Mouse (Mus musculus) liver, adult 2 months (tissue): ENCODE data around the gene Ddi2. TPM values are rescaled to one million over a fixed set of nuclear protein-coding genes. Genes with fewer than 3 reads are reported as not detected.

Experiments used
- DNase-seq: peaks from one replicate; pipeline ENCODE4 v3.0.0-alpha.2; 2011; ENCODE audit warnings: low read depth, low spot score; ENCODE audit errors: extremely low read depth
- H3K27ac ChIP-seq: fragments of 200-500 bp; replicated peaks from 2 replicates; pipeline ENCODE4 v1.5.1; 2012; ENCODE audit warnings: low read depth, mild to moderate bottlenecking, control low read depth, inconsistent platforms, low read length; ENCODE audit not compliant: insufficient read depth
- H3K27me3 ChIP-seq: fragments of 200-500 bp; 2 replicates; pipeline ENCODE4 v1.6.1; 2012; ENCODE audit warnings: mild to moderate bottlenecking, moderate library complexity, low read length, inconsistent platforms; ENCODE audit not compliant: control insufficient read depth, insufficient read depth
- H3K36me3 ChIP-seq: fragments of 200-500 bp; 2 replicates; pipeline ENCODE4 v1.6.1; 2012; ENCODE audit warnings: low read length, inconsistent platforms; ENCODE audit not compliant: control insufficient read depth, insufficient read depth
- H3K4me1 ChIP-seq: fragments of 200-500 bp; 2 replicates; pipeline ENCODE4 v1.6.1; 2011; ENCODE audit warnings: low read length; ENCODE audit not compliant: control insufficient read depth, insufficient read depth
- H3K4me3 ChIP-seq: fragments of 200-500 bp; 2 replicates; pipeline ENCODE4 v1.5.1; 2011; ENCODE audit warnings: low read depth, mild to moderate bottlenecking, control low read depth, low read length, moderate library complexity; ENCODE audit not compliant: insufficient read depth
- H3K79me2 ChIP-seq: fragments of 200-500 bp; 2 replicates; pipeline ENCODE4 v1.6.1; 2012; ENCODE audit warnings: inconsistent platforms, mild to moderate bottlenecking, low read length, moderate library complexity; ENCODE audit not compliant: control insufficient read depth, insufficient read depth
- H3K9ac ChIP-seq: fragments of 200-500 bp; 2 replicates; pipeline ENCODE4 v1.6.1; 2012; ENCODE audit warnings: low read depth, mild to moderate bottlenecking, control low read depth, inconsistent platforms, low read length
- CTCF ChIP-seq: fragments of 200-500 bp; IDR thresholded peaks from 2 replicates; pipeline ENCODE4 v1.5.1; 2011; ENCODE audit warnings: low read depth, low read length, control low read depth
- POLR2A ChIP-seq: fragments of 200-500 bp; IDR thresholded peaks from 2 replicates; pipeline ENCODE4 v1.6.1; 2011; ENCODE audit warnings: low read length, control low read depth; ENCODE audit not compliant: insufficient read depth; ENCODE audit errors: extremely low read depth
- WGBS: fragments of 180-500 bp; shearing (Covaris S2); methylation state at CpG from one replicate; pipeline ENCODE4 v1.1.7; 2018; 5-methylcytosine and 5-hydroxymethylcytosine counted together
- polyA plus RNA-seq: library from polyadenylated mRNA; depleted of rRNA; stranded (reverse); fragments of >200 nt; gene quantifications from 2 replicates; pipeline ENCODE4 v1.2.3, GENCODE M21; 2012
- total RNA-seq: library from RNA; depleted of rRNA; stranded (reverse); fragments of >200 nt; gene quantifications from 2 replicates; pipeline ENCODE4 v1.2.3, GENCODE M21; 2014

Gene Ddi2
- total and polyA plus RNA-seq, 2 experiments, result 51.2 to 59.2 TPM

DNA sequence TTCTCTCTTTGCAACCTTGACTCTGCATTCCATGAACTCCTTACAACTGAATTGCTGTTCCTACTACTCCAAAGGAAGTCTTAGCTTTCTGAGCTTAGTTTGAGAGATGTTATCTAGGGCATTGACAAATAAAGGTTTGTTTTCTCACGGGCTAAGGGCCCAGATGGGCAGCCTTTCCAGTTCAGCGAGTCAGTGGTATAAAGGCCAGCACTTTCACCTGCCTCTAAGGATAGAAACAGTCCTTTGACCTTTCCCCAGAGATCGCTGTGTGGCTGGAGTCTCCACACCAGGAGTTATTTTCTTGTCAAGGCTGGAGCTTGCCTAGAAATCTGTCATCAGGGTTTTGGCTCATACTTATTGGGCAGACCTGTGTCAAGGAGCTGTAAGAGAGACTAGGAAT lies 2.5 kb upstream of the Ddi2 start:
- Histone ChIP-seq H3K9ac (peak overlapping the region; percentile 59), H3K79me2 (peaks cover 17% of the 10 kb centered on the region), H3K27ac (peak overlapping the region; percentile 90), H3K27me3 (no peaks in the 10 kb centered on the region), H3K4me3 (no peak overlapping the region), H3K36me3 (peaks cover 6% of the 10 kb centered on the region; the same call in 1 of the 2 replicates), H3K4me1 (peaks cover 40% of the 10 kb centered on the region)
- no peak for TF ChIP-seq POLR2A
- no peak for TF ChIP-seq CTCF
- peak; percentile 96 for DNase-seq
- WGBS, result 21% methylated on average over 3 of the region's 3 CpGs

DNA sequence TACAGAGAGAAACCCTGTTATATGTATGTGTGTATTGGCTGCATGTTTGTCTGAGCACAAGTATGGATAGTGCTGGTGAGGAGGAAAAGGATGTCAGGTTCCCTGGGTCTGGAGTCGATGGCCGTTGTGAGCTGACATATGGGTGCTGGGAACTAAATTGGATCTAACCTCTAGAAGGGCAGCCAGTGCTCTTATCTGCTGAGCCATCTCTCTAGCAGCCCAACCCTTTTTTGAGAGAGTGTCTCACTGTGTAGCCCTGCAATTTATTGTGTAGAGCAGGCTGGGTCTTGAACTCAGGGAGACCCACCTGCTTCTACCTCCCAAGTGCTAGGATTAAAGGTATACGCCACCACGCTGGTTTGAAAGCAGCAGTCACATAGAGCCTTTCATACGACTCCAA lies 2.1 kb upstream of the Ddi2 start:
- Histone ChIP-seq H3K4me1 (peaks cover 37% of the 10 kb centered on the region), H3K4me3 (no peak overlapping the region), H3K9ac (peak overlapping the region; percentile 59), H3K79me2 (peaks cover 22% of the 10 kb centered on the region), H3K27ac (peak overlapping the region; percentile 89), H3K27me3 (no peaks in the 10 kb centered on the region), H3K36me3 (peaks cover 11% of the 10 kb centered on the region)
- DNase-seq, result no peak
- 32% methylated on average over 5 of the region's 5 CpGs for WGBS
- TF ChIP-seq POLR2A, result no peak

DNA sequence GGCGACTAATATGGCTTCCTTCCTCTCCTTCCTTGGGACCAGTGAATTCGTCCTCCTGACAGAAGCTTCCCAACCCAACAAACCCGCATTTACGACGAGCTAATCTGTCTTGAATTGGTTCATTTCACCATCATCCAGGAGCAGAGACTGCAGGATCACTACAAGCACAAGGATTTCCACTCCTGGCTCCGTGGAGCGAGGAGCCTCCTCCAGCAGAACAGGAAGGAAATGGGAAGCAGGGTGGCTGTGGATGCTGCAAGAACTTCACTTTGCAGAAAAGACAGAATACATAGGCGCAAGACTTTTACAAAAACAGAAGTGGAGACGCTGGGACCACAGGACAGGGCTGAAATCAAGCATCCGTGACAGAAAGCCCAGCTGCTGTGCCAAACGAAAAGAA lies 1.4 kb upstream of the Ddi2 start:
- Histone ChIP-seq H3K36me3 (peaks cover 15% of the 10 kb centered on the region), H3K79me2 (peaks cover 29% of the 10 kb centered on the region), H3K4me3 (no peak overlapping the region), H3K27ac (peak overlapping the region; percentile 89; the same call in 1 of the 2 replicates), H3K27me3 (no peaks in the 10 kb centered on the region), H3K9ac (no peak overlapping the region), H3K4me1 (peaks cover 38% of the 10 kb centered on the region)
- no peak for DNase-seq
- WGBS, result 64% methylated on average over 11 of the region's 11 CpGs
- no peak for TF ChIP-seq POLR2A
- no peak for TF ChIP-seq CTCF

DNA sequence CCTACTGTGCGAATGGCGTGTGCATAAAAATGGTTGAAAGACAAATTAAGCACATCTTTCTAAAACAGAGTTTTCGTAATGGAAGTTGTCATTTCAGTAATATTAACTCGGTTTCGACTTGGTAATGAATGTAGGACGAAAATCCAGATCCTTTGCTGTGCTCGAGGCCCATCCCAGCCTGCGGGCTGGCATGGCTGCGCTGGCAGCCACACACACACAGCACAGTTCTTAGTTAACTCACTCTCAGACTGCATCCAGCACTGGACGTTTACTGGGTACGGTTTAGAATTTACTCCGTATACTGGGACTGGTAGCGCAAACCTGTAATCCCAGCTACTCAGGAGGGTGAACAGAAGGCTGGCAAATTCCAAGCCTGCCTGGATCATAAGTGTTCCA lies 452 bp upstream of the Ddi2 start:
- Histone ChIP-seq H3K4me1 (peaks cover 39% of the 10 kb centered on the region), H3K27me3 (no peaks in the 10 kb centered on the region), H3K27ac (peak overlapping the region; percentile 42), H3K36me3 (peaks cover 15% of the 10 kb centered on the region), H3K79me2 (peaks cover 35% of the 10 kb centered on the region), H3K9ac (peak overlapping the region; percentile 56), H3K4me3 (peak overlapping the region; percentile 96)
- 6% methylated on average over 13 of the region's 13 CpGs for WGBS
- no peak for TF ChIP-seq POLR2A
- no peak for DNase-seq

DNA sequence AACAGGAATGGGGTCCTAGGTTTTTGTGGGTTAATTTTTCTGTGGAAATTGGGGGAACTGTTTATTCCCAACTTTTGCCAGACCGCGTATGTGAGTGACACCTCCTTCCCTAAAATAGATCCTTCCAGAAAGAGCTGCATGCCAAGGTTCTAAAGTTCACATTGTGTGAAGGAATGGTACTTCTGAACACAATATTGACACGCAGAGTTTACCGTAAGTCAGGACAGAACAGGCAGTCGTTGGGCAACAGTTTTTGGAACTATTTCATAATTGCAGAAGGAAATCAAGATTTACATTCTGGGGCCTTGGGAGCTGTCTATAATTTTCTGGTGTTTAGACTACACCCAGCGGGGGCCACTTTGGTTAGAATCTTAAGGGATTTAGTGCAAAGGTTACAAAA lies 1.3 kb downstream of the Ddi2 start:
- Histone ChIP-seq H3K36me3 (peaks cover 19% of the 10 kb centered on the region), H3K4me1 (peaks cover 43% of the 10 kb centered on the region), H3K27me3 (no peaks in the 10 kb centered on the region), H3K79me2 (peaks cover 50% of the 10 kb centered on the region), H3K27ac (peak overlapping the region; percentile 99), H3K9ac (peak overlapping the region; percentile 99), H3K4me3 (peak overlapping the region; percentile 96)
- TF ChIP-seq POLR2A (no peak), CTCF (no peak)
- DNase-seq, result peak; percentile 98
- 6% methylated on average over 6 of the region's 6 CpGs for WGBS

DNA sequence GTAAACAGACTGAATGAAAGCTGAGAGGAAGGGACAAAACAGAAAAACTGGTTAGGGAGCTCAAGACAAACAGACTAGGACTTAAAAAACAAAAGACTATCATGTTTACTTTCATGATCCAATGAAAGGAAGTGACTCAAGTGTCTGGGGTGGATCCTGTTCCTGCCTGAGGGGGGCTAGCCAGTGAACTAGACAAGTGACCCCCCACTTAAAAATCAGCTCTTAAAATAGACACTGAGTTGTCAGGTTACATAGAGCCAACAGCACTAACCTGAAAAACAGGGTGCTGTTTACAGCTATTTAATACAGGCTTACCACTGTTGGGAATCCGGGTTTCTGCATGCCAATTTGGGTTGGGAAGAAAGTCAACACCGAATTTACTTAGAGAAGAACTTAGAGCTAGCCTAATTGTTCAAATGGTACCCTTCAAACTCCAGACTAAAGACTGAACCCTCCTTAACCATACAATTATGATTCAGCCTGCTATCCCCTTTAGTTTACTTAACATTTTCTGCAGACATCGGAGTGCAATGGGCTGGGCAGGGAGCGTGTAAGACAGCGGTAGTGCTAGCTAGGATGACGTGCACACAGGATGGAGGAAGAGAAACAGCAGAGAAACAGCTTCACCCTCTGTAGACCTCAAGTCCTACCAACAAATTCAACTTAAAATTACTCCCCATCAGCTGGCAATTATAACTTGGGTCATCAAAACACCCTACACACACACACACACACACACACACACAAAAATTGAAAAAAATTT lies 2.3 kb downstream of the Ddi2 start:
- peaks cover 25% of the 10 kb centered on the region for H3K36me3 ChIP-seq
- H3K4me1 ChIP-seq, result peaks cover 47% of the 10 kb centered on the region
- no peak for DNase-seq
- peak overlapping the region; percentile 64 for H3K9ac ChIP-seq
- H3K79me2 ChIP-seq, result peaks cover 57% of the 10 kb centered on the region
- H3K27ac ChIP-seq, result peak overlapping the region; percentile 99
- WGBS, result 1% methylated on average over 6 of the region's 6 CpGs
- H3K4me3 ChIP-seq, result peak overlapping the region; percentile 53
- TF ChIP-seq POLR2A, result no peak
- H3K27me3 ChIP-seq, result no peaks in the 10 kb centered on the region
